Mouse (Mus musculus): ENCODE data around the gene Parp12.

Parp12 gene

GRCm38 (mm10) chr6:39058389-39058788 lies 59.8 kb downstream of the Parp12 start:
- DNase-seq (ENCODE audit: low read depth): peak; percentile 34

GRCm38 (mm10) chr6:39057161-39057560 lies 61.0 kb downstream of the Parp12 start:
- DNase-seq (ENCODE audit: low read depth): peak; percentile 12

DNA sequence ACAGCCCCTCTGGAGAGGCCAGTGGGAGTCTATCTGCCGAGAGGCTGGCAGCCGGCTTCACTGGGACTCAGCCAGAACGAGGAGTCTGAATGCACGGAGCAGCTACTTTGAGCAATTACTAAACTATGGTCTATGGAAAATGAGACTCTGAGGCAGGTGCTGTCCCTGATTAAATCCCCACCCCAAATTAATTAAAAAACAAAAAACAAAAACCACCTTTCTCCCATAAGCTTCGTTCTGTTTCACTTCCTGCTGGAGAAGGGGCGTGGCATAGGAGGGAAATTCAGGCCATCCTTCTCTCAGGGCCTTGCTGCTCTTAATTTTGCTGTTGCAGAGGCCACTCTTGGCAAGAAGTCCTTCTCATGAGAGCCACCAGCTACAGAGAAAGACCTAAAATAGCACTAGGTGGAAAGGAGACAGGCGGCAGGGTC lies 62.3 kb downstream of the Parp12 start:
- peak; percentile 49 for DNase-seq (ENCODE audit: low read depth)

GRCm38 (mm10) chr6:39054878-39055508 lies 63.2 kb downstream of the Parp12 start:
- DNase-seq (ENCODE audit: low read depth): peak; percentile 40

DNA sequence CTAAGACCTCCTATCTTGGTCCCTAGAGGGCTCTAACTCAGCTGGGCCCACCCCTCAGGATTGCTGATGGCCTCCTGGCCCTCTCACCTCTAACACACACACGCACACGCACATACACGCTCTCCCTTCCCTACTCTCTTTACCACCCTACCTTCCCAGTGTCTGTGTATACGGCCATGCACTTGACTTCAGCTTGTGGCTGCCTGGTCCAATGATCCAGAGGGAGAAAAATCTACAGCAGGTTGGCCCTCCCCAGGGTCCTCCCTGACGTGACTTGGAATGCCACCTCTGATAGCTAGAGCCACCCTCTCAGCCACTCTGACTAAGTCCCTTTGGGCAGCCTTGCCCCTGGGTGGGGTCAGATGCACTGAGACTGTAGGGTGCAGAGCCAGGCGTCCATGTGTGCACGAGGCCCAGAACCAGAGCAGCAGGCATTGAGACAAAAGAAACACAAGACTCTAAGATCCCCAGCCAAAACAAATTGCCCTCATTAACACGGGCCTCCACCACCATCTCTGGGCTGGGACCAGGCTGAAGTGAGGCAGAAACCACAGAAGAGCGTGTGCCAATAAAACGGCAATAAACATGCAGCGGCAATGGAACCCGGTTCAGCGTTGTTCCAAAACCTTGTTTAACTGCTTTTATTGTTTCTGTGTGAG lies 63.8 kb downstream of the Parp12 start:
- no peak for DNase-seq (ENCODE audit: low read depth)

DNA sequence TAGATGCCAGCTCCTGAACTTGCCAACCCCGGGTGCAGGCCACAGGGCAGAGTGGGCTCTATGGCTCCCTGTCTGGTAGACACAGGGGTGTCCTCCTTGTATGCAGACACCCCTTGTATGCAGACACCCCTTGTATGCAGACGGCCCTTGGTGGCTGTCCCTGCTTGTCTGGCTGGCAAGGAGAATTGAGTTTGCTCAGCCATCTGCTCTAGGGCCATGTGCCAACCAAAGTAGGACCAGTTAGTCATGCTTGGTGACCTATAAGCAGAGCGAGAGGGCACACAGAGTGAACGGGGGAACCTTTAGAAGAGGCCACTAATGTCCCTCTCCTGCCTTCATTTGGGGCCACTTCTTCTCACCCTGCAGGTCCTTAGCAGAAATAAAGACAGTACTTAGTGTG lies 65.5 kb downstream of the Parp12 start:
- no peak for DNase-seq (ENCODE audit: low read depth)

DNA sequence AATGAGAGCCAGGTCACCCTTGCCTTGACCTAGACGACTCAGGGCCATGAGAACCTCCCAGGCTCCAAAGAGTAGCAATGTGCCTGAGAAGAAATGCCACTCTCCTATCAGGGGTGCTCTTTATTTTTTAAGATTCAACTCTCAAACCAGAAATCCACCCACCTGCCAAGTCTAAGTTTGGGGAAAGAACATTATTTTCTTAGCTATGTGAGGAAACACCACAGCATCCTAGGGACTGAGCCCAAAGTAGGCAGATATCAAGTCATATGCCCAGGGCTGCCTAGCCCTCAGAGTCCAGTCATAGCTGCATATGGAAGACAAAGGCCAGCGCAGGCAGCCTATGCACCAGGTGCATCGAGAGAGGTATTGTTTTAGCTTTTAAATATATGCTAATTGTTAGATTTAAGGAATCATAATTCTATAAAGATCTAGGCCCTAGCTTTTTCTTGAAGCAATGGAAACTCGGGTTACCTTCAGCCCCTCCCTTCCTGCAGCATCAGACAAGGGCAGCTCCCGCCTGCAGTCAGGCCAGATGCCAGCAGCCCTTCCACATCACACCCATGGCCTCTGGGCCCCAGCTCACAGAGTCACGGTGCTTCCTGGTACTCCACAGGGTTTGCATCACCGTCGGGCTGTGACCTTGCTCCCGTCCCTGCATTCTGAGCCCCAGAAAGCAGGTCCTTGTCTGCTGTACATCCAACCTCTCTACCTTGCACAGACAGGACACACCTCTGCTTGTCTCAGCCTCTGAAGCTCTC lies 66.2 kb downstream of the Parp12 start:
- no peak for DNase-seq (ENCODE audit: low read depth)

- DNase-seq (ENCODE audit: low read depth): no peak
Measured at GRCm38 (mm10) chr6:39050836-39051235, 67.3 kb downstream of the Parp12 start.

DNA sequence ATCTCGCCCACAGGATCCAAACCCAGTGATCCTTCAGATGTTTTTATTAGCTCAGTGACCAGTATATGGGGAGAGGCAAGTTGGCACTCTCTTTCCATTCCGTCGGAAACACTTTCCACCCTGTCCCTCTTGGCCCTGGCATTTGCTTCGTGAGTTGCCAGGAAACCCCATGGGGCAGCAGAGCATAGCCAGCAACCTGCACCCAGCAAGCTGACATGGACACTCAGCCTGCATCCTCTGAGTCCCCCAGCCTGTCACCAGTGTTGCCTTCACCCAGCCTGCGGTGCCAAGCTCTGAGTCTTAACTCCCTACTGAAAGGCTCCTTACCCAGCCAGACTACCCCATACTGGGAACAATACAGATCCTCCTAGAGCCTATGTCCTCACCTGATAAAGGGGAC lies 69.0 kb downstream of the Parp12 start:
- no peak for DNase-seq (ENCODE audit: low read depth)

- no peak for DNase-seq (ENCODE audit: low read depth)
Measured at GRCm38 (mm10) chr6:39040451-39040850, 77.7 kb downstream of the Parp12 start.

Measured in induced T-regulatory cell, adult 2 months (primary cell).